Mouse (Mus musculus): ENCODE results near the gene Erc1. TPM values are rescaled to one million over a fixed set of nuclear protein-coding genes. Genes with fewer than 3 reads are reported as not detected.

Gene Erc1
- polyA plus RNA-seq, 1 experiment, result 8.4 TPM

DNA sequence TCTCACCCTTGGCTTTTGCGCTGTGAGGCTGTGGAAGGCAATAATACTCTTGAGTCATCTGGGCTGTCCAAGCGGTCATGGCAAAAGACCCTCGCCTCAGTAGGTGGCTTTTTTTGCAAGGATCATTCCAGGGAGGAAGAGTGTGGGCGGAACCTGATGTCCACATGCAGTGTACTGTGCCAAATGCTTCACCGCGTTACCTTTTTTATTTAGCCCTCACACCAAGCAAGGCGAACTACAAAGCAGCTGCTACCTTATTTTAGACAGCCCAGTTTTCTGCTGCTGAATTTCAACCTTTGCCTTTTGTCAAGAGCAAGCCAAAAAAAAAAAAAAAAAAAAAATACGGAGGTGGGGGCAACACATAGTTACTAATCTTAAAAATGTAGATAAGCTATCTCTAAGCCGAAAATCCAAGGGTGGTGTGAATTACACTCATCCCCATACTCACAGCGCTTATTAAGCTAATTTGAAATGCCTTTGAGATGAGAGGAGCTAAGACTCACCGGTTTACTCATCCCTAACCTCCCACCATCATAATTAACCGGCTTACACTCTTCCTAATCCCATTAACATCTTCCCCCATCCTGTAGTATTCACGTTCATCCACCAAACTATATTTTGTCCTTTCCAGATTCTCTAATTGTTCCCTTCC is 855 bp upstream of the Erc1 start:
- TF ChIP-seq TCF12 (IDR thresholded peaks at IDR 0.05; ENCODE audit: insufficient read depth, poor library complexity, severe bottlenecking) (no peak), USF1 (IDR thresholded peaks at IDR 0.05; ENCODE audit: low read depth) (no peak), SRF (IDR thresholded peaks at IDR 0.05; ENCODE audit: control insufficient read depth, insufficient read length, low read depth) (no peak), MYOD1 (IDR thresholded peaks at IDR 0.05; ENCODE audit: control insufficient read depth in 1 of 3, insufficient read length in 2 of 3, low read depth in 2 of 3) (no peak), CEBPB (IDR thresholded peaks at IDR 0.05; ENCODE audit: insufficient read depth, poor library complexity, severe bottlenecking) (no peak), REST (IDR thresholded peaks at IDR 0.05; ENCODE audit: insufficient read depth, insufficient read length) (no peak), TCF3 (IDR thresholded peaks at IDR 0.05; ENCODE audit: insufficient read length, low read depth) (no peak), POLR2A (IDR thresholded peaks at IDR 0.05; ENCODE audit: insufficient read length, low read depth) (no peak), MAX (IDR thresholded peaks at IDR 0.05; ENCODE audit: low read depth) (no peak), E2F4 (IDR thresholded peaks at IDR 0.05; ENCODE audit: insufficient read depth) (no peak)
- peaks cover 35% of the 10 kb centered on the region for H3K79me2 ChIP-seq (ENCODE audit: control insufficient read depth, insufficient read depth)
- H3K27me3 ChIP-seq (ENCODE audit: control insufficient read depth, insufficient read depth, insufficient read length), result no peaks in the 10 kb centered on the region
- H3ac ChIP-seq (ENCODE audit: control insufficient read depth, insufficient read length), result peak overlapping the region; percentile 98
- H3K4me2 ChIP-seq (ENCODE audit: low read depth), result peak overlapping the region; percentile 74
- peak overlapping the region; percentile 60 for H3K4me3 ChIP-seq
- no peaks in the 10 kb centered on the region for H3K36me3 ChIP-seq (ENCODE audit: control insufficient read depth, insufficient read depth)

DNA sequence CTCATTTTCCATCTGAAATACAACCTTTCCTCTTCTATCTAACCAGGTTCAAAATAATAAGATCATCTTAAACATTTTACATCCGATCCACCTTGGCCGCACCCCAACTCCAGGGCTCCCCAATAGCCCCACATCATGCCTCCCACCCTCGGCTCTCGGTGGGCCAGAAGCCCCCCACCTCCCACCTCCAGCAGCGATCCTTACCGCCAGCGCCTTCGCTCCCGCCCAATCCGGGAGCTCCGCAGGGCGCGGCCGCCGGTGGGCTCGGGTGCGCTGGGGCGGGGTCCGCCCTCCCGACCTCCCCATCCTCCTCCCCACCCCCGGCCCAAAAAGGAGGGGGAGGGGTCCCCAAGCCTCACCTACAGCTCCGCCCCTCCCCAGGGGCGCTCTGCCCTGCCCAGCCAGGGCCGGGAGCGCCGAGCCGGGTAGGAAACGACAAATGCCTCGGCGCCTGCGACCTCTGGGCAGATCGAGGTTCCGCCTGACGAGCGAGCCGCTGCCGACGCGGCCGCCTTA is 391 bp downstream of the Erc1 start:
- peak overlapping the region; percentile 60 for H3K4me3 ChIP-seq
- H3K36me3 ChIP-seq (ENCODE audit: control insufficient read depth, insufficient read depth), result no peaks in the 10 kb centered on the region
- H3ac ChIP-seq (ENCODE audit: control insufficient read depth, insufficient read length), result peak overlapping the region; percentile 98
- TF ChIP-seq CEBPB (IDR thresholded peaks at IDR 0.05; ENCODE audit: insufficient read depth, poor library complexity, severe bottlenecking), result no peak
- TF ChIP-seq REST (IDR thresholded peaks at IDR 0.05; ENCODE audit: insufficient read depth, insufficient read length), result no peak
- TF ChIP-seq POLR2AphosphoS2 (IDR thresholded peaks at IDR 0.05; ENCODE audit: insufficient read length, low read depth), result no peak
- no peak for TF ChIP-seq MYOG (IDR thresholded peaks at IDR 0.05; ENCODE audit: control insufficient read depth in 1 of 3, insufficient read depth in 1 of 3, insufficient read length in 2 of 3, low read depth in 2 of 3)
- no peak for TF ChIP-seq USF1 (IDR thresholded peaks at IDR 0.05; ENCODE audit: low read depth)
- TF ChIP-seq TCF12 (IDR thresholded peaks at IDR 0.05; ENCODE audit: insufficient read depth, poor library complexity, severe bottlenecking), result no peak
- no peak for TF ChIP-seq MAX (IDR thresholded peaks at IDR 0.05; ENCODE audit: low read depth)
- TF ChIP-seq E2F4 (IDR thresholded peaks at IDR 0.05; ENCODE audit: insufficient read depth), result no peak
- TF ChIP-seq POLR2A (IDR thresholded peaks at IDR 0.05; ENCODE audit: insufficient read length, low read depth), result no peak
- TF ChIP-seq SRF (IDR thresholded peaks at IDR 0.05; ENCODE audit: control insufficient read depth, insufficient read length, low read depth), result no peak
- no peak for TF ChIP-seq MYOD1 (IDR thresholded peaks at IDR 0.05; ENCODE audit: control insufficient read depth in 1 of 3, insufficient read length in 2 of 3, low read depth in 2 of 3)
- TF ChIP-seq TCF3 (IDR thresholded peaks at IDR 0.05; ENCODE audit: insufficient read length, low read depth), result no peak
- H3K4me2 ChIP-seq (ENCODE audit: low read depth), result peak overlapping the region; percentile 81
- H3K79me2 ChIP-seq (ENCODE audit: control insufficient read depth, insufficient read depth), result peaks cover 41% of the 10 kb centered on the region
- H3K27me3 ChIP-seq (ENCODE audit: control insufficient read depth, insufficient read depth, insufficient read length), result no peaks in the 10 kb centered on the region

DNA sequence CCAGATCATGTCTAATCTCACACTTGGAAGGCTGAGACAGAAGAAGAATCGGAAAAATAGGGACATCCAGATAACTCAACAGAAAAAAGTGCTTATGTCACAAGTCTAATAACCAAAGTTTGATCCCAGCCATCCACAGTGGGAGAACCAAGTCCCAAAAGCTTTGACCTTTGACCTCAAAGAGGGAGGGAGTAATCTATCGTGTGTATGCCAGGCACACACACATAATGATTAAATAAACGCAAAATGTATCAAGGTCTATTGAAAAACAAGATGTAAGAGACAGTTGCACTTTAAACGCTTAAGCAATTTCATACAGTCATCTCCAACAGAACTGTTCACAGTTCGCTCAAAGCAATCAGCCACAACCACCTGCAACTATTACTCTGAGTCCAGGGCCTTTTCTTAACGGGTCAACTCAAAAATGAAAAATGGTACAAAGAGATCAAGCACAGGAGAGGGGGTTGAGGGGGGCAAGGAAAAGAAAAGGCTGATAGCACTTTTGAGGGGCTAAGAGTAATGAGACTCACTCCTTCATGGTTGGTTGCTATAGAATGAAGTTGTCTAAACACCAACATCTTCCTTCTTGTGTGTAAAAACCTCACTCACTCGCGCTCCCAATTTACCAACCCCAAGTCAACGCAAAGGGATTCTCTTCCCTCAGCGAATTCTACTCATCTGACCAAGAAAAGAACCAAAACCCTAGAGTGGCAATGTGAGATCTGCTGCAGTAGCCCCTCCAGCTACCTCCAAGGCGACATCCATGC is 1.0 kb downstream of the Erc1 start:
- Histone ChIP-seq H3K4me2 (ENCODE audit: low read depth) (peak overlapping the region; percentile 81), H3K79me2 (ENCODE audit: control insufficient read depth, insufficient read depth) (peaks cover 45% of the 10 kb centered on the region), H3K4me3 (peak overlapping the region; percentile 60), H3K36me3 (ENCODE audit: control insufficient read depth, insufficient read depth) (no peaks in the 10 kb centered on the region), H3ac (ENCODE audit: control insufficient read depth, insufficient read length) (peak overlapping the region; percentile 98), H3K27me3 (ENCODE audit: control insufficient read depth, insufficient read depth, insufficient read length) (no peaks in the 10 kb centered on the region)
- no peak for TF ChIP-seq POLR2AphosphoS2 (IDR thresholded peaks at IDR 0.05; ENCODE audit: insufficient read length, low read depth)
- no peak for TF ChIP-seq MYOG (IDR thresholded peaks at IDR 0.05; ENCODE audit: control insufficient read depth in 1 of 3, insufficient read depth in 1 of 3, insufficient read length in 2 of 3, low read depth in 2 of 3)
- no peak for TF ChIP-seq TCF12 (IDR thresholded peaks at IDR 0.05; ENCODE audit: insufficient read depth, poor library complexity, severe bottlenecking)
- no peak for TF ChIP-seq MYOD1 (IDR thresholded peaks at IDR 0.05; ENCODE audit: control insufficient read depth in 1 of 3, insufficient read length in 2 of 3, low read depth in 2 of 3)
- no peak for TF ChIP-seq POLR2A (IDR thresholded peaks at IDR 0.05; ENCODE audit: insufficient read length, low read depth)

DNA sequence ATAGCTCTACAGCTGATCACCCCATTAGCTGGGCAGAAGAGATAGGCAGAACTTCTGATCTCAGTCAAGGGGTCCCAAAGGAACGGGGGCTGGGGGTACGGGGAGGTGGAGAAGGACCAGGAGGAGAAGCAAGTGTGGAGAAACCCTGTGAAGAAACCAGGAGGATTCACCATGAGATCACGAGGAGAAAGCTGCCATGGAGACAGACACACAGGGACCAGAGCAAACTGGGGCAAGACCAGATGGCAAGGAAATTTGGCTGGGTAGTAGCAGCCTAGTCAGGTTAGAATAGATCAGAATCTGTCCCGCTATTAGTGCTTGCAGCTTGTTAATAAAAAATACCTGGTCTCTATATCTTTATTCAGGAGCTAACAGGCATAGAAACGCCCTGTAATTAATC is 18.0 kb downstream of the Erc1 start:
- no peak overlapping the region for H3ac ChIP-seq (ENCODE audit: control insufficient read depth, insufficient read length)
- TF ChIP-seq USF1 (IDR thresholded peaks at IDR 0.05; ENCODE audit: low read depth), result no peak
- TF ChIP-seq MYOG (IDR thresholded peaks at IDR 0.05; ENCODE audit: control insufficient read depth in 1 of 3, insufficient read depth in 1 of 3, insufficient read length in 2 of 3, low read depth in 2 of 3), result no peak
- no peak for TF ChIP-seq TCF12 (IDR thresholded peaks at IDR 0.05; ENCODE audit: insufficient read depth, poor library complexity, severe bottlenecking)
- TF ChIP-seq SRF (IDR thresholded peaks at IDR 0.05; ENCODE audit: control insufficient read depth, insufficient read length, low read depth), result no peak
- TF ChIP-seq CEBPB (IDR thresholded peaks at IDR 0.05; ENCODE audit: insufficient read depth, poor library complexity, severe bottlenecking), result no peak
- TF ChIP-seq POLR2AphosphoS2 (IDR thresholded peaks at IDR 0.05; ENCODE audit: insufficient read length, low read depth), result no peak
- TF ChIP-seq TCF3 (IDR thresholded peaks at IDR 0.05; ENCODE audit: insufficient read length, low read depth), result no peak
- TF ChIP-seq REST (IDR thresholded peaks at IDR 0.05; ENCODE audit: insufficient read depth, insufficient read length), result no peak
- TF ChIP-seq MAX (IDR thresholded peaks at IDR 0.05; ENCODE audit: low read depth), result no peak
- no peak overlapping the region for H3K4me2 ChIP-seq (ENCODE audit: low read depth)
- no peaks in the 10 kb centered on the region for H3K36me3 ChIP-seq (ENCODE audit: control insufficient read depth, insufficient read depth)
- H3K27me3 ChIP-seq (ENCODE audit: control insufficient read depth, insufficient read depth, insufficient read length), result no peaks in the 10 kb centered on the region
- H3K4me3 ChIP-seq, result no peak overlapping the region
- H3K79me2 ChIP-seq (ENCODE audit: control insufficient read depth, insufficient read depth), result peaks cover 26% of the 10 kb centered on the region
